Mouse (Mus musculus): ENCODE data around the gene Cacna1c. TPM values are rescaled to one million over a fixed set of nuclear protein-coding genes. Genes with fewer than 3 reads are reported as not detected.

Gene Cacna1c
- total RNA-seq, 1 experiment, result 0.98 TPM

GRCm38 (mm10) chr6:119013168-119014098, 182.8 kb downstream of the Cacna1c start:
- H3K9me3 ChIP-seq (ENCODE audit: control insufficient read depth, insufficient read depth, low read depth, low read length), result no peaks in the 10 kb centered on the region
- H3K9ac ChIP-seq (ENCODE audit: insufficient read depth, low read depth, low read length, poor library complexity, severe bottlenecking), result no peak overlapping the region
- in situ Hi-C loops (cut with MboI; ENCODE audit: low sequenced_read_pairs in 2 of 2, unreplicated experiment in 2 of 2), result no loop called here
- H3K4me1 ChIP-seq (ENCODE audit: control insufficient read depth in 2 of 2, insufficient read depth in 2 of 2, low read length in 2 of 2, poor library complexity in 1 of 2), result no peaks in the 10 kb centered on the region
- DNase-seq (ENCODE audit: low read depth, low spot score), result no peak
- H3K27ac ChIP-seq (ENCODE audit: insufficient read depth, low read depth, low read length, poor library complexity, severe bottlenecking), result no peak overlapping the region
- TF ChIP-seq ZC3H11A (IDR thresholded peaks at IDR 0.05; ENCODE audit: borderline replicate concordance, low read depth, low read length), result no peak
- TF ChIP-seq MAFK (IDR thresholded peaks at IDR 0.05; ENCODE audit: insufficient read depth, low read depth, low read length), result no peak
- TF ChIP-seq ZNF384 (IDR thresholded peaks at IDR 0.05; ENCODE audit: low read depth, low read length), result no peak
- no peak for TF ChIP-seq CHD2 (IDR thresholded peaks at IDR 0.05; ENCODE audit: low read depth, low read length)
- no peak for TF ChIP-seq HCFC1 (IDR thresholded peaks at IDR 0.05; ENCODE audit: borderline replicate concordance, insufficient read depth, low read length)
- H3K4me3 ChIP-seq (ENCODE audit: insufficient read depth in 1 of 2, low read depth in 1 of 2, low read length in 2 of 2, poor library complexity in 1 of 2, severe bottlenecking in 1 of 2), result no peak overlapping the region
- no peaks in the 10 kb centered on the region for H3K36me3 ChIP-seq (ENCODE audit: control insufficient read depth, insufficient read depth, low read length, poor library complexity, severe bottlenecking)

GRCm38 (mm10) chr6:119010875-119011274, 185.3 kb downstream of the Cacna1c start:
- DNase-seq (ENCODE audit: low read depth, low spot score), result no peak
- H3K36me3 ChIP-seq (ENCODE audit: control insufficient read depth, insufficient read depth, low read length, poor library complexity, severe bottlenecking), result no peaks in the 10 kb centered on the region
- no peak overlapping the region for H3K27ac ChIP-seq (ENCODE audit: insufficient read depth, low read depth, low read length, poor library complexity, severe bottlenecking)
- in situ Hi-C loops (cut with MboI; ENCODE audit: low sequenced_read_pairs in 2 of 2, unreplicated experiment in 2 of 2), result no loop called here
- H3K9me3 ChIP-seq (ENCODE audit: control insufficient read depth, insufficient read depth, low read depth, low read length), result no peaks in the 10 kb centered on the region
- no peak overlapping the region for H3K4me3 ChIP-seq (ENCODE audit: insufficient read depth in 1 of 2, low read depth in 1 of 2, low read length in 2 of 2, poor library complexity in 1 of 2, severe bottlenecking in 1 of 2)
- no peak overlapping the region for H3K9ac ChIP-seq (ENCODE audit: insufficient read depth, low read depth, low read length, poor library complexity, severe bottlenecking)
- H3K4me1 ChIP-seq (ENCODE audit: control insufficient read depth in 2 of 2, insufficient read depth in 2 of 2, low read length in 2 of 2, poor library complexity in 1 of 2), result no peaks in the 10 kb centered on the region
- no peak for TF ChIP-seq ZNF384 (IDR thresholded peaks at IDR 0.05; ENCODE audit: low read depth, low read length)
- TF ChIP-seq CHD2 (IDR thresholded peaks at IDR 0.05; ENCODE audit: low read depth, low read length), result no peak
- no peak for TF ChIP-seq ZC3H11A (IDR thresholded peaks at IDR 0.05; ENCODE audit: borderline replicate concordance, low read depth, low read length)
- no peak for TF ChIP-seq HCFC1 (IDR thresholded peaks at IDR 0.05; ENCODE audit: borderline replicate concordance, insufficient read depth, low read length)
- TF ChIP-seq MAFK (IDR thresholded peaks at IDR 0.05; ENCODE audit: insufficient read depth, low read depth, low read length), result no peak

GRCm38 (mm10) chr6:119009526-119009925, 186.7 kb downstream of the Cacna1c start:
- Histone ChIP-seq H3K4me1 (ENCODE audit: control insufficient read depth in 2 of 2, insufficient read depth in 2 of 2, low read length in 2 of 2, poor library complexity in 1 of 2) (no peaks in the 10 kb centered on the region), H3K36me3 (ENCODE audit: control insufficient read depth, insufficient read depth, low read length, poor library complexity, severe bottlenecking) (no peaks in the 10 kb centered on the region), H3K9me3 (ENCODE audit: control insufficient read depth, insufficient read depth, low read depth, low read length) (no peaks in the 10 kb centered on the region), H3K4me3 (ENCODE audit: insufficient read depth in 1 of 2, low read depth in 1 of 2, low read length in 2 of 2, poor library complexity in 1 of 2, severe bottlenecking in 1 of 2) (no peak overlapping the region), H3K9ac (ENCODE audit: insufficient read depth, low read depth, low read length, poor library complexity, severe bottlenecking) (no peak overlapping the region), H3K27ac (ENCODE audit: insufficient read depth, low read depth, low read length, poor library complexity, severe bottlenecking) (no peak overlapping the region)
- in situ Hi-C loops (cut with MboI; ENCODE audit: low sequenced_read_pairs in 2 of 2, unreplicated experiment in 2 of 2), result no loop called here
- no peak for TF ChIP-seq CHD2 (IDR thresholded peaks at IDR 0.05; ENCODE audit: low read depth, low read length)
- TF ChIP-seq ZC3H11A (IDR thresholded peaks at IDR 0.05; ENCODE audit: borderline replicate concordance, low read depth, low read length), result no peak
- no peak for TF ChIP-seq MAFK (IDR thresholded peaks at IDR 0.05; ENCODE audit: insufficient read depth, low read depth, low read length)
- TF ChIP-seq HCFC1 (IDR thresholded peaks at IDR 0.05; ENCODE audit: borderline replicate concordance, insufficient read depth, low read length), result no peak
- TF ChIP-seq ZNF384 (IDR thresholded peaks at IDR 0.05; ENCODE audit: low read depth, low read length), result no peak
- no peak for DNase-seq (ENCODE audit: low read depth, low spot score)

GRCm38 (mm10) chr6:119008638-119009166, 187.5 kb downstream of the Cacna1c start:
- Histone ChIP-seq H3K27ac (ENCODE audit: insufficient read depth, low read depth, low read length, poor library complexity, severe bottlenecking) (no peak overlapping the region), H3K9ac (ENCODE audit: insufficient read depth, low read depth, low read length, poor library complexity, severe bottlenecking) (no peak overlapping the region), H3K4me1 (ENCODE audit: control insufficient read depth in 2 of 2, insufficient read depth in 2 of 2, low read length in 2 of 2, poor library complexity in 1 of 2) (no peaks in the 10 kb centered on the region), H3K4me3 (ENCODE audit: insufficient read depth in 1 of 2, low read depth in 1 of 2, low read length in 2 of 2, poor library complexity in 1 of 2, severe bottlenecking in 1 of 2) (no peak overlapping the region), H3K9me3 (ENCODE audit: control insufficient read depth, insufficient read depth, low read depth, low read length) (no peaks in the 10 kb centered on the region), H3K36me3 (ENCODE audit: control insufficient read depth, insufficient read depth, low read length, poor library complexity, severe bottlenecking) (no peaks in the 10 kb centered on the region)
- DNase-seq (ENCODE audit: low read depth, low spot score), result no peak
- in situ Hi-C loops (cut with MboI; ENCODE audit: low sequenced_read_pairs in 2 of 2, unreplicated experiment in 2 of 2), result no loop called here
- TF ChIP-seq HCFC1 (IDR thresholded peaks at IDR 0.05; ENCODE audit: borderline replicate concordance, insufficient read depth, low read length) (no peak), MAFK (IDR thresholded peaks at IDR 0.05; ENCODE audit: insufficient read depth, low read depth, low read length) (no peak), ZC3H11A (IDR thresholded peaks at IDR 0.05; ENCODE audit: borderline replicate concordance, low read depth, low read length) (no peak), CHD2 (IDR thresholded peaks at IDR 0.05; ENCODE audit: low read depth, low read length) (no peak), ZNF384 (IDR thresholded peaks at IDR 0.05; ENCODE audit: low read depth, low read length) (no peak)
